Mouse (Mus musculus) midbrain, postnatal 0 days (tissue): ENCODE data around the gene Armc10. TPM values are rescaled to one million over a fixed set of nuclear protein-coding genes. Genes with fewer than 3 reads are reported as not detected.
"Not testable (repeated sequence)": the region's sequence is repeated elsewhere in the genome, so short reads cannot be mapped to it uniquely, and the experiment has no call there.

Source experiments
- ATAC-seq: fragments of 200-750 bp; cut with Nextera tagmentation; 2 replicates; pipeline ENCODE4 v1.8.0; 2017; ENCODE audit warnings: moderate number of reproducible peaks, mild to moderate bottlenecking, moderate TSS enrichment, moderate library complexity; ENCODE audit not compliant: low FRiP score
- DNase-seq: peaks from one replicate; pipeline ENCODE4 v3.0.0-alpha.2; 2015; ENCODE audit warnings: low spot score
- H3K27ac ChIP-seq: fragments of 300-500 bp; sonication (generic); 2 replicates; pipeline ENCODE4 v1.5.1; 2014; ENCODE audit warnings: low read depth, mild to moderate bottlenecking, low read length, mixed read lengths
- H3K27me3 ChIP-seq: fragments of 300-500 bp; sonication (generic); 2 replicates; pipeline ENCODE4 v1.6.1; 2014; ENCODE audit warnings: low read length, control low read depth, mixed read lengths; ENCODE audit not compliant: insufficient read depth
- H3K36me3 ChIP-seq: fragments of 300-500 bp; sonication (generic); 2 replicates; pipeline ENCODE4 v1.6.1; 2014; ENCODE audit warnings: low read length, control low read depth, mixed read lengths; ENCODE audit not compliant: insufficient read depth
- H3K4me1 ChIP-seq: fragments of 300-500 bp; sonication (generic); 2 replicates; pipeline ENCODE4 v1.6.1; 2014; ENCODE audit warnings: mild to moderate bottlenecking, control low read depth, antibody characterized with exemption, low read length, mixed read lengths; ENCODE audit not compliant: insufficient read depth
- H3K4me2 ChIP-seq: fragments of 300-500 bp; sonication (generic); 2 replicates; pipeline ENCODE4 v1.6.1; 2014; ENCODE audit warnings: low read depth, mild to moderate bottlenecking, low read length, mixed read lengths; ENCODE audit not compliant: poor library complexity, severe bottlenecking
- H3K4me3 ChIP-seq: fragments of 300-500 bp; sonication (generic); 2 replicates; pipeline ENCODE4 v1.5.1; 2014; ENCODE audit warnings: low read depth, mild to moderate bottlenecking, low read length, moderate library complexity
- H3K9ac ChIP-seq: fragments of 300-500 bp; sonication (generic); replicated peaks from 2 replicates; pipeline ENCODE4 v1.6.1; 2014; ENCODE audit warnings: mild to moderate bottlenecking, low read length, moderate library complexity, mixed read lengths; ENCODE audit not compliant: poor library complexity, severe bottlenecking
- H3K9me3 ChIP-seq: fragments of 300-500 bp; sonication (generic); 2 replicates; pipeline ENCODE4 v1.6.1; 2016; ENCODE audit warnings: low read length, control low read depth
- CTCF ChIP-seq: IDR thresholded peaks from 2 replicates; pipeline ENCODE4 v1.5.1; 2016; ENCODE audit warnings: antibody characterized with exemption, mild to moderate bottlenecking
- WGBS: fragments of 180-500 bp; shearing (Covaris S2); extraction: QIAGEN DNeasy Blood & Tissue Kit; methylation state at CpG from one replicate; pipeline ENCODE4 v1.1.7; 2014; 5-methylcytosine and 5-hydroxymethylcytosine counted together
- polyA plus RNA-seq: library from polyadenylated mRNA; unstranded; fragments of >200 nt; fragmentation: Nextera tagmentation; extraction: Ambion mirVana; gene quantifications from 2 replicates; pipeline ENCODE4 v1.2.1, GENCODE M21; 2015
- total RNA-seq: library from RNA; depleted of rRNA; stranded (reverse); fragments of >200 nt; gene quantifications from 2 replicates; pipeline ENCODE4 v1.2.3, GENCODE M21; 2014

Gene Armc10
- total and polyA plus RNA-seq, 2 experiments from 2014 or later, result 39.1 to 86.4 TPM

GRCm38 (mm10) chr5:21683811-21684210 is 38.2 kb downstream of the Armc10 start:
- WGBS, result 93% methylated on average over 9 of the region's 9 CpGs
- no peaks in the 10 kb centered on the region; the same call in 1 of the 2 replicates for H3K36me3 ChIP-seq

GRCm38 (mm10) chr5:21685001-21685400 is 39.4 kb downstream of the Armc10 start:
- no peak for TF ChIP-seq CTCF
- Histone ChIP-seq H3K9me3 (no peaks in the 10 kb centered on the region), H3K4me1 (no peaks in the 10 kb centered on the region), H3K9ac (no peak overlapping the region), H3K27ac (no peak overlapping the region), H3K4me2 (no peak overlapping the region), H3K4me3 (no peak overlapping the region), H3K27me3 (no peaks in the 10 kb centered on the region), H3K36me3 (no peaks in the 10 kb centered on the region; the same call in 1 of the 2 replicates)
- no peak for ATAC-seq
- 73% methylated on average over 10 of the region's 10 CpGs for WGBS
- DNase-seq, result no peak

More at GRCm38 (mm10) chr5:21683811-21684210, 38.2 kb downstream of the Armc10 start:
- Histone ChIP-seq H3K4me2 (no peak overlapping the region), H3K27ac (no peak overlapping the region), H3K9me3 (no peaks in the 10 kb centered on the region), H3K9ac (no peak overlapping the region), H3K4me3 (no peak overlapping the region), H3K4me1 (no peaks in the 10 kb centered on the region), H3K27me3 (no peaks in the 10 kb centered on the region)
- ATAC-seq (no peak), DNase-seq (no peak)
- TF ChIP-seq CTCF, result no peak

GRCm38 (mm10) chr5:21687042-21687441 is 41.4 kb downstream of the Armc10 start:
- no peaks in the 10 kb centered on the region for H3K27me3 ChIP-seq
- TF ChIP-seq CTCF, result no peak
- H3K4me2 ChIP-seq, result no peak overlapping the region
- no peaks in the 10 kb centered on the region; the same call in 1 of the 2 replicates for H3K36me3 ChIP-seq
- no peaks in the 10 kb centered on the region for H3K9me3 ChIP-seq
- 54% methylated on average over 4 of the region's 4 CpGs for WGBS
- H3K9ac ChIP-seq, result no peak overlapping the region
- H3K4me1 ChIP-seq, result no peaks in the 10 kb centered on the region
- no peak overlapping the region for H3K27ac ChIP-seq
- no peak for ATAC-seq
- no peak for DNase-seq
- no peak overlapping the region for H3K4me3 ChIP-seq

GRCm38 (mm10) chr5:21692230-21692629 is 46.6 kb downstream of the Armc10 start:
- no peak overlapping the region for H3K9ac ChIP-seq
- no peak overlapping the region for H3K4me3 ChIP-seq
- WGBS, result 96% methylated on average over 5 of the region's 5 CpGs
- H3K4me1 ChIP-seq, result no peaks in the 10 kb centered on the region
- ATAC-seq, result no peak
- DNase-seq, result no peak
- TF ChIP-seq CTCF, result no peak
- H3K9me3 ChIP-seq, result no peaks in the 10 kb centered on the region
- H3K27ac ChIP-seq, result no peak overlapping the region
- H3K36me3 ChIP-seq, result no peaks in the 10 kb centered on the region
- no peak overlapping the region for H3K4me2 ChIP-seq
- H3K27me3 ChIP-seq, result no peaks in the 10 kb centered on the region

GRCm38 (mm10) chr5:21693372-21693870 is 47.8 kb downstream of the Armc10 start:
- no peak for TF ChIP-seq CTCF
- WGBS, result 89% methylated on average over 3 of the region's 3 CpGs
- Histone ChIP-seq H3K36me3 (no peaks in the 10 kb centered on the region), H3K9ac (no peak overlapping the region), H3K4me1 (no peaks in the 10 kb centered on the region), H3K27ac (no peak overlapping the region), H3K27me3 (no peaks in the 10 kb centered on the region), H3K4me2 (no peak overlapping the region), H3K4me3 (no peak overlapping the region), H3K9me3 (no peaks in the 10 kb centered on the region)
- ATAC-seq (no peak), DNase-seq (no peak)

GRCm38 (mm10) chr5:21694854-21695490 is 49.4 kb downstream of the Armc10 start:
- Histone ChIP-seq H3K9me3 (no peaks in the 10 kb centered on the region), H3K9ac (no peak overlapping the region), H3K36me3 (no peaks in the 10 kb centered on the region), H3K4me3 (no peak overlapping the region), H3K4me1 (no peaks in the 10 kb centered on the region), H3K27me3 (no peaks in the 10 kb centered on the region), H3K4me2 (no peak overlapping the region), H3K27ac (no peak overlapping the region)
- DNase-seq (no peak), ATAC-seq (no peak)
- no peak for TF ChIP-seq CTCF
- 92% methylated on average over 3 of the region's 3 CpGs for WGBS

DNA sequence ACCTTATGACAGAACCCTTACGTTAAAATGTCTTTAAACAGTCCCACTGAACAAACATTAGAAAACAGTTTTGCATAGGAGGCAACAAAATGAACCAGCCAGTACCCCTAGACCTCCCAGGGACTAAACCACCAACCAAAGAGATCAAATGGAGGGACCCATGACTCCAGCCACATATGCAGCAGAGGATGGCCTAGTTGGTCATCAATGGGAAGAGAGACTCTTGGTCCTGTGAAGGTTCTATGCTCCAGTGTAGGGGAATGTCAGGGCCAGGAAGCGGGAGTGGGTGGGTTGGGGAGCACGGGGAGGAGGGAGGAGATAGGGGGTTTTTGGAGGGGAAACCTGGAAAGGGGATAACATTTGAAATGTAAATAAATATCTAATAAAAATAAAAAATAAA is 53.9 kb downstream of the Armc10 start:
- H3K9ac ChIP-seq, H3K4me2 ChIP-seq, H3K36me3 ChIP-seq, H3K9me3 ChIP-seq, DNase-seq, H3K27me3 ChIP-seq, ATAC-seq, H3K27ac ChIP-seq, H3K4me3 ChIP-seq, H3K4me1 ChIP-seq: not testable (repeated sequence)
- 88% methylated on average over 3 of the region's 3 CpGs for WGBS
